9 mouse cellular contexts compared by ENCODE assay signal in the genomic region with DNA sequence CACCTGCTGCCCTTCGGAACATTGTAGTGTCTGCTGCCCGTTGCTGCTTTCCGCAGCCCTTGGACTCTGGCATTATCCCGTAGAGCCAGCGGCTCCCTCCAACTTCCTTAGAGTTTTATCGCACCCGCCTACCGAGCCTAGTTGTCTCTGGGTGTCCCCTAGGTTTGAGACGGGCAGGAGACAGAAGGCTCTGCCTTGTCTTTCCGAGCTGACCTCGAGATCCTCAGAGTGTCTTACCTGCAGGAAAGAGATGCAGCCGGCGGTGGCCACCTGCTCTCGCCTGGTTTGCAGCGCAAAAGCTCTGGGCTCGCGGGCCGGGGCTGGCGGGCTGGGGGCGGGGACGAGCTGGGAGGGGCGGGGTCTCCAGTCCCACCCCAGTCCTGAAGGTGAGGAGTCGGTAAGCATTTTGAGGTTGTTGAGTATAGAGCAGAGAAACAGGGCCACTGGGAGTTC. TPM values are rescaled to one million over a fixed set of nuclear protein-coding genes. Genes with fewer than 3 reads are reported as not detected.
A peak's percentile ranks its signal among the peaks of the same experiment; 100 is the strongest.
DNase-seq lines count a peak whose midpoint lies in the region; ATAC-seq and TF ChIP-seq lines count a peak whose summit lies in the region.
"Had no signal": no experiment of that assay in that cellular context is flagged by ENCODE, and none has a peak within 500 bp of the region (broad histone marks: within the 10 kb centered on the region; RNA-seq: fewer than 3 reads in every experiment).

Zfp385c (minus strand) TSS at position 292 of the 453 bp plus-strand sequence.

- peak within 1 kb of the TSS; percentile 73 for H3K4me2 ChIP-seq in heart, embryonic 14.5 days (ENCODE audit: low read length)
- H3K4me2 ChIP-seq in intestine, postnatal 0 days (replicated peaks; ENCODE audit: low read depth): peak within 1 kb of the TSS; percentile 71
- H3K4me2 ChIP-seq in midbrain, embryonic 15.5 days: peak within 1 kb of the TSS; percentile 46

- 1% methylated on average over 23 of the region's 23 CpGs for WGBS in heart, embryonic 14.5 days
- 2% methylated on average over 23 of the region's 23 CpGs for WGBS in intestine, postnatal 0 days
- WGBS in midbrain, embryonic 15.5 days: 1% methylated on average over 23 of the region's 23 CpGs

- H3K9ac ChIP-seq in heart, embryonic 14.5 days (ENCODE audit: low read length): 0 out of 2 replicates have a peak within 1 kb of the TSS, but pooled peaks have one; percentile 12
- H3K9ac ChIP-seq in intestine, postnatal 0 days (ENCODE audit: low read depth, low read length): no peak within 1 kb of the TSS; the same call in 1 of the 2 replicates
- H3K9ac ChIP-seq in midbrain, embryonic 15.5 days: no peak within 1 kb of the TSS

- H3K27me3 ChIP-seq in heart, embryonic 14.5 days (ENCODE audit: control insufficient read depth, insufficient read depth, low read length): peaks cover 26% of the 10 kb centered on the region
- no peaks in the 10 kb centered on the region for H3K27me3 ChIP-seq in intestine, postnatal 0 days (replicated peaks; ENCODE audit: control insufficient read depth, insufficient read depth, low read length)
- H3K27me3 ChIP-seq in midbrain, embryonic 15.5 days (replicated peaks): peaks cover 26% of the 10 kb centered on the region

- H3K4me1 ChIP-seq in heart, embryonic 14.5 days (ENCODE audit: control insufficient read depth in 2 of 2, insufficient read depth in 2 of 2, low read length in 2 of 2): peaks cover 2 to 4% of the 10 kb centered on the region in 2 experiments; a peak in 2 of 4 replicates
- H3K4me1 ChIP-seq in intestine, postnatal 0 days (replicated peaks; ENCODE audit: control insufficient read depth, insufficient read depth, low read length): no peaks in the 10 kb centered on the region; the same call in none of the 2 replicates
- peaks cover 9% of the 10 kb centered on the region for H3K4me1 ChIP-seq in midbrain, embryonic 15.5 days

- no peak for ATAC-seq in heart, embryonic 14.5 days (ENCODE audit: insufficient number of reproducible peaks, insufficient read depth, low FRiP score, low read depth)
- peak; percentile 26; the same call in 1 of the 2 replicates for ATAC-seq in common myeloid progenitor, adult 5-6 weeks (replicated peaks; ENCODE audit: low read depth, poor library complexity, severe bottlenecking)
- ATAC-seq in intestine, postnatal 0 days: 0 out of 2 replicates have a peak, but pooled peaks have one; percentile 11
- no peak for ATAC-seq in midbrain, embryonic 15.5 days (replicated peaks)
- no peak for ATAC-seq in activated CD4-positive, CD25-positive, alpha-beta regulatory T cell, adult 4 months

- DNase-seq in heart, adult 8-10 months (ENCODE audit: low spot score): no peak
- DNase-seq in gastrocnemius, postnatal 25 days: no peak
- no peak for DNase-seq in urinary bladder, postnatal 25 days (ENCODE audit: low spot score)

- peak within 1 kb of the TSS; percentile 36 to 42 for H3K4me3 ChIP-seq in heart, embryonic 14.5 days (ENCODE audit: control insufficient read depth in 1 of 2, insufficient read depth in 1 of 2, low read depth in 1 of 2, low read length in 2 of 2)
- H3K4me3 ChIP-seq in intestine, postnatal 0 days (ENCODE audit: low read depth, low read length): peak within 1 kb of the TSS; percentile 32
- H3K4me3 ChIP-seq in midbrain, embryonic 15.5 days: peak within 1 kb of the TSS; percentile 17

- no peaks in the 10 kb centered on the region for H3K9me3 ChIP-seq in heart, embryonic 14.5 days (ENCODE audit: control insufficient read depth, low read length)
- no peaks in the 10 kb centered on the region for H3K9me3 ChIP-seq in intestine, postnatal 0 days (ENCODE audit: control insufficient read depth)
- H3K9me3 ChIP-seq in midbrain, embryonic 15.5 days: no peaks in the 10 kb centered on the region
- H3K9me3 ChIP-seq: G1E had no signal

- no peak for TF ChIP-seq CTCF in intestine, postnatal 0 days (IDR thresholded peaks at IDR 0.05; ENCODE audit: low read depth)

- no peak within 1 kb of the TSS for H3K27ac ChIP-seq in heart, embryonic 14.5 days (replicated peaks in 1 of 2; ENCODE audit: control insufficient read depth in 1 of 2, insufficient read depth in 1 of 2, low read depth in 2 of 2, low read length in 2 of 2)
- H3K27ac ChIP-seq in intestine, postnatal 0 days (ENCODE audit: low read depth, low read length): no peak within 1 kb of the TSS
- no peak within 1 kb of the TSS for H3K27ac ChIP-seq in midbrain, embryonic 15.5 days

- no peaks in the 10 kb centered on the region for H3K36me3 ChIP-seq in heart, embryonic 14.5 days (ENCODE audit: control insufficient read depth, insufficient read depth, low read length)
- H3K36me3 ChIP-seq in intestine, postnatal 0 days (ENCODE audit: control insufficient read depth, insufficient read depth): no peaks in the 10 kb centered on the region; the same call in 1 of the 2 replicates
- H3K36me3 ChIP-seq in midbrain, embryonic 15.5 days (replicated peaks): no peaks in the 10 kb centered on the region

RNA-seq across cellular contexts. Expression of gene Zfp385c, which starts in this region (rescaled TPM):
- 0.26 and 0.35 TPM in 2 replicates for polyA plus RNA-seq in heart, embryonic 14.5 days (2014; fragmentation: Nextera tagmentation; extraction: Ambion mirVana)
- under 1 TPM; 0.09 to 0.53 (median 0.28) TPM for total RNA-seq in heart, adult 8-10 months (2022)
- total RNA-seq in common myeloid progenitor, adult 5-6 weeks (2017): not detected in 2 replicates
- 0.09 and 0.20 TPM in 2 replicates for polyA plus RNA-seq in intestine, postnatal 0 days (2015; fragmentation: Nextera tagmentation; extraction: Ambion mirVana)
- polyA plus RNA-seq in midbrain, embryonic 15.5 days (2015; fragmentation: Nextera tagmentation; extraction: Ambion mirVana): 0.70 and 0.99 TPM in 2 replicates
- polyA plus RNA-seq in activated CD4-positive, CD25-positive, alpha-beta regulatory T cell, adult 4 months (2017; shearing (Covaris generic)): under 1 TPM in 1 of 2 experiments, not detected in 1; 0.17 TPM
- under 1 TPM; 0.31 to 0.70 TPM for total RNA-seq in gastrocnemius, postnatal 25 days (2021)
- polyA plus RNA-seq: G1E had no signal

Comparison
In these comparisons a context has a peak if more than half of its experiments do, and no peak if none do; other contexts are left out.
1. Peak in ATAC-seq in common myeloid progenitor, adult 5-6 weeks; RNA of the gene not detected or under 1 TPM.
2. Peak in ATAC-seq, H3K4me3 ChIP-seq and H3K4me2 ChIP-seq in intestine, postnatal 0 days; RNA of the gene not detected or under 1 TPM.